Mouse (Mus musculus) heart, adult 11 months (tissue): ENCODE data around the gene Rasgrp2.
A peak's percentile ranks its signal among the peaks of the same experiment; 100 is the strongest.

Experiments used
- DNase-seq: peaks from one replicate; pipeline ENCODE4 v3.0.0; 2022

The Rasgrp2 gene

GRCm38 (mm10) chr19:6383470-6383869 lies 15.7 kb upstream of the Rasgrp2 start:
- DNase-seq = peak; percentile 91

GRCm38 (mm10) chr19:6384128-6384527 lies 15.0 kb upstream of the Rasgrp2 start, which contains the start of gene Pygm:
Gene Pygm, plus strand, starts transcription at chr19:6384399.
- peak; percentile 99 for DNase-seq

- peak; percentile 95 for DNase-seq
Measured at GRCm38 (mm10) chr19:6384954-6385353, 14.2 kb upstream of the Rasgrp2 start.

- DNase-seq = no peak
Measured at GRCm38 (mm10) chr19:6385419-6385818, 13.7 kb upstream of the Rasgrp2 start.

- DNase-seq = peak; percentile 92
Measured at GRCm38 (mm10) chr19:6385821-6386220, 13.3 kb upstream of the Rasgrp2 start.

- DNase-seq = peak; percentile 90
Measured at GRCm38 (mm10) chr19:6386234-6386633, 12.9 kb upstream of the Rasgrp2 start.

GRCm38 (mm10) chr19:6388006-6388405 lies 11.1 kb upstream of the Rasgrp2 start:
- peak; percentile 97 for DNase-seq

- peak; percentile 91 for DNase-seq
Measured at GRCm38 (mm10) chr19:6389803-6390202, 9.3 kb upstream of the Rasgrp2 start.

- DNase-seq = peak; percentile 85
Measured at GRCm38 (mm10) chr19:6390251-6390650, 8.9 kb upstream of the Rasgrp2 start.

- DNase-seq = peak; percentile 89
Measured at GRCm38 (mm10) chr19:6392743-6393393, 6.3 kb upstream of the Rasgrp2 start.

- DNase-seq = peak; percentile 85
Measured at GRCm38 (mm10) chr19:6393637-6394036, 5.5 kb upstream of the Rasgrp2 start.

- DNase-seq = peak; percentile 84
Measured at GRCm38 (mm10) chr19:6396237-6396636, 2.9 kb upstream of the Rasgrp2 start.

GRCm38 (mm10) chr19:6397582-6398249 lies 1.4 kb upstream of the Rasgrp2 start:
- DNase-seq = peak; percentile 96

- DNase-seq = peak; percentile 99
Measured at GRCm38 (mm10) chr19:6398447-6399284, 474 bp upstream of the Rasgrp2 start.

GRCm38 (mm10) chr19:6400096-6401086 lies 1.3 kb downstream of the Rasgrp2 start:
- peak; percentile 96 for DNase-seq

GRCm38 (mm10) chr19:6401131-6401815 lies 2.1 kb downstream of the Rasgrp2 start:
- peak; percentile 99 for DNase-seq

GRCm38 (mm10) chr19:6401951-6402350 lies 2.8 kb downstream of the Rasgrp2 start:
- DNase-seq = peak; percentile 98

- peak; percentile 94 for DNase-seq
Measured at GRCm38 (mm10) chr19:6403869-6404268, 4.7 kb downstream of the Rasgrp2 start.

- no peak for DNase-seq
Measured at GRCm38 (mm10) chr19:6405433-6405832, 6.3 kb downstream of the Rasgrp2 start.

- DNase-seq = peak; percentile 91
Measured at GRCm38 (mm10) chr19:6407109-6407508, 8.0 kb downstream of the Rasgrp2 start.

- no peak for DNase-seq
Measured at GRCm38 (mm10) chr19:6407816-6408510, 8.8 kb downstream of the Rasgrp2 start.
